Mouse (Mus musculus) E14TG2a.4 (cell line): ENCODE data around the gene Cnst.

ENCODE experiments used
- CTCF ChIP-seq: conservative IDR thresholded peaks from 2 replicates; pipeline ENCODE4 v1.5.1; 2014; ENCODE audit warnings: low read length
- NANOG ChIP-seq: IDR thresholded peaks from 2 replicates; pipeline ENCODE4 v1.6.1; 2014; ENCODE audit warnings: borderline replicate concordance, low read length, mixed read lengths
- POU5F1 ChIP-seq: IDR thresholded peaks from 2 replicates; pipeline ENCODE4 v1.6.1; 2014; ENCODE audit warnings: low read length, borderline replicate concordance

GRCm38 (mm10) chr1:179559446-179560194, 13.4 kb downstream of the Cnst start:
- TF ChIP-seq CTCF (no peak), NANOG (no peak), POU5F1 (no peak)
